Mouse (Mus musculus) MEL (cell line): ENCODE results near the gene Rapgef4. TPM values are rescaled to one million over a fixed set of nuclear protein-coding genes. Genes with fewer than 3 reads are reported as not detected.
A peak's percentile ranks its signal among the peaks of the same experiment; 100 is the strongest.

Source experiments
- DNase-seq: peaks from one replicate; pipeline ENCODE4 v3.0.0; 2011; ENCODE audit warnings: low read depth, low spot score
- H3K27ac ChIP-seq: 2 replicates; pipeline ENCODE4 v1.5.1; 2012; ENCODE audit warnings: low read depth, mild to moderate bottlenecking, control low read depth, low read length, moderate library complexity; ENCODE audit not compliant: control insufficient read depth
- H3K27me3 ChIP-seq, 2 experiments: fragments of 150-350 bp in 1 of 2; sonication (generic) in 1 of 2; 2 replicates each; pipeline ENCODE4 v1.6.1; 2012; ENCODE audit warnings: low read length in 2 of 2, mild to moderate bottlenecking in 2 of 2, improper control_type of control experiment in 1 of 2, moderate library complexity in 1 of 2; ENCODE audit not compliant: insufficient read depth in 2 of 2, control insufficient read depth in 1 of 2
- H3K36me3 ChIP-seq, 2 experiments: 2 replicates each; pipeline ENCODE4 v1.6.1; 2012 to 2014; ENCODE audit warnings: low read length in 2 of 2, improper control_type of control experiment in 1 of 2, inconsistent platforms in 1 of 2, mild to moderate bottlenecking in 1 of 2; ENCODE audit not compliant: insufficient read depth in 2 of 2, control insufficient read depth in 1 of 2
- H3K4me1 ChIP-seq, 2 experiments: fragments of 150-350 bp in 1 of 2; sonication (generic) in 1 of 2; 2 replicates each; pipeline ENCODE4 v1.6.1; 2012; ENCODE audit warnings: low read length in 2 of 2, improper control_type of control experiment in 1 of 2, mild to moderate bottlenecking in 1 of 2; ENCODE audit not compliant: insufficient read depth in 2 of 2, control insufficient read depth in 1 of 2
- H3K4me3 ChIP-seq, 2 experiments: fragments of 150-350 bp in 1 of 2; sonication (generic) in 1 of 2; 2 replicates each; pipeline ENCODE4 v1.5.1; 2012; ENCODE audit warnings: low read depth in 2 of 2, low read length in 2 of 2, mild to moderate bottlenecking in 2 of 2, moderate library complexity in 2 of 2, control low read depth in 1 of 2, improper control_type of control experiment in 1 of 2; ENCODE audit not compliant: control insufficient read depth in 1 of 2, insufficient read depth in 1 of 2
- H3K79me2 ChIP-seq: 2 replicates; pipeline ENCODE4 v1.6.1; 2012; ENCODE audit warnings: mild to moderate bottlenecking, low read length, moderate library complexity; ENCODE audit not compliant: control insufficient read depth, poor library complexity, insufficient read depth
- H3K9ac ChIP-seq: 2 replicates; pipeline ENCODE4 v1.6.1; 2012; ENCODE audit warnings: low read depth, mild to moderate bottlenecking, control low read depth, low read length, moderate library complexity; ENCODE audit not compliant: control insufficient read depth, poor library complexity, severe bottlenecking
- H3K9me3 ChIP-seq: fragments of 150-350 bp; sonication (generic); replicated peaks from 2 replicates; pipeline ENCODE4 v1.6.1; 2012; ENCODE audit warnings: mild to moderate bottlenecking, low read length, improper control_type of control experiment, moderate library complexity; ENCODE audit not compliant: insufficient read depth
- CHD1 ChIP-seq: IDR thresholded peaks from 2 replicates; pipeline ENCODE4 v1.6.1; 2012; ENCODE audit warnings: low read depth, mild to moderate bottlenecking, inconsistent platforms, low read length, improper control_type of control experiment
- CHD2 ChIP-seq: IDR thresholded peaks from 2 replicates; pipeline ENCODE4 v1.6.1; 2011; ENCODE audit warnings: low read length, improper control_type of control experiment
- CTCF ChIP-seq, 3 experiments: IDR thresholded peaks in 2 of 3; conservative IDR thresholded peaks in 1 of 3; 2 replicates each; pipeline ENCODE4 v1.5.1; 2011 to 2012; ENCODE audit warnings: low read length in 3 of 3, low read depth in 2 of 3, mild to moderate bottlenecking in 2 of 3, improper control_type of control experiment in 1 of 3, inconsistent platforms in 1 of 3, mixed read lengths in 1 of 3, moderate library complexity in 1 of 3; ENCODE audit not compliant: control insufficient read depth in 1 of 3, insufficient read depth in 1 of 3, poor library complexity in 1 of 3, severe bottlenecking in 1 of 3
- EP300 ChIP-seq, 2 experiments: IDR thresholded peaks; 2 replicates each; pipeline ENCODE4 v1.6.1; 2011; ENCODE audit warnings: improper control_type of control experiment in 2 of 2, low read length in 2 of 2, low read depth in 1 of 2, mild to moderate bottlenecking in 1 of 2
- JUND ChIP-seq: IDR thresholded peaks from 2 replicates; pipeline ENCODE4 v1.6.1; 2011; ENCODE audit warnings: low read depth, mild to moderate bottlenecking, improper control_type of control experiment, low read length
- KAT2A ChIP-seq: conservative IDR thresholded peaks from 2 replicates; pipeline ENCODE4 v1.6.1; 2012; ENCODE audit warnings: low read depth, low read length, improper control_type of control experiment, inconsistent platforms
- MAFK ChIP-seq: IDR thresholded peaks from 2 replicates; pipeline ENCODE4 v1.6.1; 2011; ENCODE audit warnings: low read depth, mild to moderate bottlenecking, low read length, improper control_type of control experiment, borderline replicate concordance
- MEF2A ChIP-seq: IDR thresholded peaks from 2 replicates; pipeline ENCODE4 v1.6.1; 2014; ENCODE audit warnings: low read depth, mild to moderate bottlenecking, inconsistent platforms, low read length, improper control_type of control experiment; ENCODE audit not compliant: poor library complexity, insufficient replicate concordance, severe bottlenecking; ENCODE audit errors: extremely low read depth
- MXI1 ChIP-seq: IDR thresholded peaks from 2 replicates; pipeline ENCODE4 v1.6.1; 2011; ENCODE audit warnings: mild to moderate bottlenecking, low read depth, low read length, improper control_type of control experiment
- MYC ChIP-seq: IDR thresholded peaks from 2 replicates; pipeline ENCODE4 v1.6.1; 2011; ENCODE audit warnings: low read depth, mild to moderate bottlenecking, low read length, improper control_type of control experiment, moderate library complexity
- NELFE ChIP-seq: IDR thresholded peaks from 2 replicates; pipeline ENCODE4 v1.6.1; 2011; ENCODE audit warnings: low read depth, low read length, improper control_type of control experiment
- POLR2AphosphoS2 ChIP-seq: IDR thresholded peaks from 2 replicates; pipeline ENCODE4 v1.6.1; 2011; ENCODE audit warnings: low read length, improper control_type of control experiment
- POLR2AphosphoS5 ChIP-seq: IDR thresholded peaks from 2 replicates; pipeline ENCODE4 v1.6.1; 2012; ENCODE audit warnings: low read depth, borderline replicate concordance, mild to moderate bottlenecking, inconsistent platforms, low read length, moderate library complexity, mixed read lengths
- RAD21 ChIP-seq: IDR thresholded peaks from 2 replicates; pipeline ENCODE4 v1.6.1; 2011; ENCODE audit warnings: mild to moderate bottlenecking, low read depth, low read length, improper control_type of control experiment
- SIN3A ChIP-seq: IDR thresholded peaks from 2 replicates; pipeline ENCODE4 v1.6.1; 2012; ENCODE audit warnings: low read length, improper control_type of control experiment, inconsistent platforms
- SMC3 ChIP-seq: IDR thresholded peaks from 2 replicates; pipeline ENCODE4 v1.6.1; 2011; ENCODE audit warnings: low read depth, low read length, improper control_type of control experiment
- TBP ChIP-seq: IDR thresholded peaks from 2 replicates; pipeline ENCODE4 v1.8.0; 2011; ENCODE audit warnings: low read depth, low read length, improper control_type of control experiment
- TCF12 ChIP-seq: IDR thresholded peaks from 2 replicates; pipeline ENCODE4 v1.6.1; 2014; ENCODE audit warnings: low read depth, mild to moderate bottlenecking, inconsistent platforms, low read length, improper control_type of control experiment, moderate library complexity
- USF1 ChIP-seq: IDR thresholded peaks from 2 replicates; pipeline ENCODE4 v1.6.1; 2014; ENCODE audit warnings: low read depth, mild to moderate bottlenecking, inconsistent platforms, low read length, improper control_type of control experiment, moderate library complexity
- ZMIZ1 ChIP-seq: IDR thresholded peaks from 2 replicates; pipeline ENCODE4 v1.6.1; 2012; ENCODE audit warnings: low read depth, mild to moderate bottlenecking, inconsistent platforms, low read length, improper control_type of control experiment, moderate library complexity
- ZNF384 ChIP-seq: IDR thresholded peaks from 2 replicates; pipeline ENCODE4 v1.6.1; 2012; ENCODE audit warnings: low read depth, mild to moderate bottlenecking, inconsistent platforms, low read length, improper control_type of control experiment
- polyA plus RNA-seq, 2 experiments: library from polyadenylated mRNA; stranded (reverse) in 1 of 2; unstranded in 1 of 2; fragments of >175 nt in 1 of 2; fragments of >200 nt in 1 of 2; gene quantifications; 2 replicates each; pipeline versions ENCODE4 v1.2.1 to v1.2.4; 2012; ENCODE audit warnings: low replicate concordance in 2 of 2, low read depth in 1 of 2; ENCODE audit not compliant: insufficient read length in 2 of 2, insufficient read depth in 1 of 2, missing spikeins in 1 of 2
- total RNA-seq: library from RNA; depleted of rRNA; stranded (reverse); fragments of 300-350 nt; gene quantifications from 2 replicates; pipeline ENCODE4 v1.2.3, GENCODE M21; 2012

Gene Rapgef4
- total and polyA plus RNA-seq, 3 experiments, result not detected

- TF ChIP-seq MAFK, result no peak
Measured at GRCm38 (mm10) chr2:72155102-72155773, 174.2 kb downstream of the Rapgef4 start (continued).

GRCm38 (mm10) chr2:72156484-72156883 is 175.4 kb downstream of the Rapgef4 start:
- Histone ChIP-seq H3K27me3 (peaks cover 11% of the 10 kb centered on the region in 2 experiments), H3K9ac (no peak overlapping the region), H3K27ac (no peak overlapping the region), H3K36me3 (no peaks in the 10 kb centered on the region)
- DNase-seq, result no peak
- TF ChIP-seq CTCF (IDR thresholded peaks at IDR 0.05 in 2 of 3, conservative IDR thresholded peaks at IDR 0.05 in 1 of 3; ENCODE audit: control insufficient read depth in 1 of 3, insufficient read depth in 1 of 3, low read depth in 2 of 3, low read length in 3 of 3, poor library complexity in 1 of 3, severe bottlenecking in 1 of 3) (no peak), MXI1 (no peak), RAD21 (no peak), MEF2A (no peak)
- TF ChIP-seq, all 39 proteins: peak for 0
- Histone ChIP-seq H3K9me3 (no peaks in the 10 kb centered on the region), H3K79me2 (no peaks in the 10 kb centered on the region), H3K4me3 (no peak overlapping the region), H3K4me1 (no peaks in the 10 kb centered on the region)

DNA sequence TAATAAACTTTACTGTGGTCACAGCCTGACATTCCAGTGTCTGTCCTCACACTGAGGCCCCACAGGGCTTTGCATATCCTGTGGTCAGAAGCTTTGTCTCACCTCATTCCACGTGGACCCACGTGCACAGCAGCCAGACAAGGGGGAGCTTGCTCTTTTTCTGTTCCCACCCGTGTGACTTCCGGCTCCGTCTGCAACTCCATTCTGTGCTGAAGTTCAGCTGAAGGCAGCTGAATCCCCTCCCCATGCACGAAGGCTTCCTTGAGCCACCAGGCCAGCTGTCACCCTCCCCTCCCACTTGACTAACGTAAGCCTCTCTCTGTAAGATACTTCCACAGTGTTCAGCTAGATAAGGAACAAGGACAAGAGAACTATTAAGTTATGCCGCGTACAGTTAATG is 176.5 kb downstream of the Rapgef4 start:
- H3K4me3 ChIP-seq, result no peak overlapping the region
- H3K27me3 ChIP-seq, result peaks cover 7 to 11% of the 10 kb centered on the region in 2 experiments
- no peaks in the 10 kb centered on the region for H3K79me2 ChIP-seq
- peak; percentile 14 for DNase-seq
- H3K9ac ChIP-seq, result no peak overlapping the region
- H3K9me3 ChIP-seq, result no peaks in the 10 kb centered on the region
- TF ChIP-seq NELFE (no peak), SIN3A (no peak), TCF12 (no peak), TBP (no peak), ZMIZ1 (no peak), POLR2AphosphoS2 (no peak), MAFK (no peak)
- H3K36me3 ChIP-seq, result no peaks in the 10 kb centered on the region
- no peak overlapping the region for H3K27ac ChIP-seq
- H3K4me1 ChIP-seq, result no peaks in the 10 kb centered on the region

GRCm38 (mm10) chr2:72158045-72158444 is 177.0 kb downstream of the Rapgef4 start:
- H3K27ac ChIP-seq, result no peak overlapping the region
- no peak for TF ChIP-seq MXI1
- TF ChIP-seq MAFK, result no peak
- no peak for TF ChIP-seq ZNF384
- TF ChIP-seq EP300 (IDR thresholded peaks at IDR 0.05; ENCODE audit: low read depth in 1 of 2, low read length in 2 of 2), result no peak
- no peak for TF ChIP-seq CHD1
- TF ChIP-seq RAD21, result no peak
- no peak for TF ChIP-seq KAT2A
- TF ChIP-seq CTCF (IDR thresholded peaks at IDR 0.05 in 2 of 3, conservative IDR thresholded peaks at IDR 0.05 in 1 of 3; ENCODE audit: control insufficient read depth in 1 of 3, insufficient read depth in 1 of 3, low read depth in 2 of 3, low read length in 3 of 3, poor library complexity in 1 of 3, severe bottlenecking in 1 of 3), result no peak
- no peak for TF ChIP-seq POLR2AphosphoS5
- no peak for TF ChIP-seq ZMIZ1
- TF ChIP-seq USF1, result no peak
- TF ChIP-seq CHD2, result no peak
- no peak for TF ChIP-seq SMC3
- no peak for TF ChIP-seq TBP
- no peak for TF ChIP-seq JUND
- no peak for TF ChIP-seq MYC
- TF ChIP-seq SIN3A, result no peak
- TF ChIP-seq, all 39 proteins: peak for 0
- no peak overlapping the region for H3K9ac ChIP-seq
- H3K79me2 ChIP-seq, result no peaks in the 10 kb centered on the region
- H3K27me3 ChIP-seq, result peaks cover 7 to 11% of the 10 kb centered on the region in 2 experiments
- H3K36me3 ChIP-seq, result no peaks in the 10 kb centered on the region
- no peaks in the 10 kb centered on the region for H3K9me3 ChIP-seq
- no peak overlapping the region for H3K4me3 ChIP-seq
- H3K4me1 ChIP-seq, result no peaks in the 10 kb centered on the region
- no peak for DNase-seq
